In genomic region chr13:109446138-109446537, GRCm38 (mm10) we compare ENCODE assay signal across 14 mouse cellular contexts.
DNase-seq lines count a peak whose midpoint lies in the region; ATAC-seq lines count a peak whose summit lies in the region.
"Had no signal": no experiment of that assay in that cellular context is flagged by ENCODE, and none has a peak within 500 bp of the region (broad histone marks: within the 10 kb centered on the region; RNA-seq: fewer than 3 reads in every experiment).

No protein-coding gene starts in this region.

- DNase-seq in kidney, adult 9 months = peak; percentile 14
- DNase-seq in kidney, postnatal 10 days = no peak
- peak; percentile 52 to 66 for DNase-seq in B cell, adult 2 months
- DNase-seq in retina, embryonic 14.5 days (ENCODE audit: low spot score) = no peak
- no peak for DNase-seq in MN1 (ENCODE audit: low spot score)
- DNase-seq: cerebellum, adult 11-12 months; embryo, embryonic 11 days; gastrocnemius, postnatal 14 days; heart, postnatal 14 days; thymus, postnatal 4 days had no signal

- no peaks in the 10 kb centered on the region; the same call in 1 of the 2 replicates for H3K9me3 ChIP-seq in forebrain, embryonic 16.5 days (ENCODE audit: control insufficient read depth, low read length)
- no peaks in the 10 kb centered on the region for H3K9me3 ChIP-seq in midbrain, embryonic 15.5 days

- no peak overlapping the region for H3K9ac ChIP-seq in forebrain, embryonic 16.5 days (replicated peaks; ENCODE audit: low read depth, low read length)
- no peak overlapping the region for H3K9ac ChIP-seq in midbrain, embryonic 15.5 days
- H3K9ac ChIP-seq: limb, embryonic 12.5 days had no signal

- H3K27me3 ChIP-seq in forebrain, embryonic 16.5 days (replicated peaks; ENCODE audit: control insufficient read depth, insufficient read depth, low read length) = no peaks in the 10 kb centered on the region
- H3K27me3 ChIP-seq in midbrain, embryonic 15.5 days (replicated peaks) = no peaks in the 10 kb centered on the region
- H3K27me3 ChIP-seq: limb, embryonic 12.5 days had no signal

- no peak for ATAC-seq in forebrain, embryonic 16.5 days
- ATAC-seq in midbrain, embryonic 15.5 days (replicated peaks) = no peak

- H3K4me2 ChIP-seq in forebrain, embryonic 16.5 days (ENCODE audit: low read length) = peak overlapping the region; percentile 36; the same call in 1 of the 2 replicates
- H3K4me2 ChIP-seq in midbrain, embryonic 15.5 days = peak overlapping the region; percentile 85
- H3K4me2 ChIP-seq: limb, embryonic 12.5 days had no signal

- H3K4me3 ChIP-seq in forebrain, embryonic 16.5 days (replicated peaks; ENCODE audit: low read length) = no peak overlapping the region
- no peak overlapping the region for H3K4me3 ChIP-seq in midbrain, embryonic 15.5 days
- H3K4me3 ChIP-seq: erythroblast, embryonic 14.5 days; limb, embryonic 12.5 days had no signal

- WGBS in forebrain, embryonic 16.5 days = 67% methylated on average over 7 of the region's 7 CpGs
- WGBS in midbrain, embryonic 15.5 days = 83% methylated on average over 7 of the region's 7 CpGs

- no peaks in the 10 kb centered on the region for H3K36me3 ChIP-seq in forebrain, embryonic 16.5 days (ENCODE audit: control insufficient read depth, insufficient read depth)
- no peaks in the 10 kb centered on the region for H3K36me3 ChIP-seq in midbrain, embryonic 15.5 days (replicated peaks)
- H3K36me3 ChIP-seq: limb, embryonic 12.5 days had no signal

- H3K27ac ChIP-seq in forebrain, embryonic 16.5 days (ENCODE audit: low read length) = no peak overlapping the region
- H3K27ac ChIP-seq in midbrain, embryonic 15.5 days = no peak overlapping the region
- H3K27ac ChIP-seq: limb, embryonic 12.5 days had no signal

- peaks cover 22% of the 10 kb centered on the region for H3K4me1 ChIP-seq in forebrain, embryonic 16.5 days (replicated peaks; ENCODE audit: control insufficient read depth, insufficient read depth, low read length)
- H3K4me1 ChIP-seq in midbrain, embryonic 15.5 days = peaks cover 33% of the 10 kb centered on the region

Comparison
In these comparisons a context has a peak if more than half of its experiments do, and no peak if none do; other contexts are left out.
1. DNase-seq: peak in kidney, adult 9 months (single experiment) and B cell, adult 2 months (2 of 2); none in kidney, postnatal 10 days (single experiment), retina, embryonic 14.5 days (single experiment) and MN1 (single experiment).